Mouse (Mus musculus): Measurements from ENCODE around the gene Tgm1. TPM values are rescaled to one million over a fixed set of nuclear protein-coding genes. Genes with fewer than 3 reads are reported as not detected.

The Tgm1 gene
- polyA plus RNA-seq (2017; shearing (Covaris generic)), result not detected

- ATAC-seq, result no peak
These were observed at the start of gene Tgm1 for GRCm38 (mm10) chr14:55713729-55714122. TSS of gene Tgm1 (minus strand) at chr14:55713926.

- no peak for ATAC-seq
These were observed 49.4 kb upstream of the Tgm1 start for GRCm38 (mm10) chr14:55763166-55763565.

- no peak for ATAC-seq
These were observed 48.5 kb upstream of the Tgm1 start for GRCm38 (mm10) chr14:55762001-55762821.

DNA sequence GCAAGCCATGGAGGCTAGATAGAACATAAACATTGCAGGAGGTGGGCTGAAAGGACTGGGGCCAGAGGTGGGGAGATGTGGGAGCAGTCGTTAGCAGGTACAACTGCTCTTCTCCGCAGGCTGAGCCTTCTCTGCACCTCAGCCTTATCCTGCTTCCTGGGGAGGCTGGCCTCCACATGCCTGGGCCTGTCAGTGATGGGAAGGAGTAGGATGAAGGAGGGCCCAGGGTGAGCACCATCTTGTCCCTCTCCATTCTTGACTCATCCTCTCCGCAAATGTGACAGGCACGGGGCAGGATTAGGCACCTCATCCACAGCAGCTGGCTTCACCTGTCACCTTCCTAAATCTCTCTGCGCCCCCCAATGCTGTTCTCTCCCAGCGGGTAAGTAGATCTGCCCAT, 47.4 kb upstream of the Tgm1 start, which contains the start of gene Ltb4r2:
TSS of gene Ltb4r2 (plus strand) at position 266 of the 400 bp plus-strand sequence.
- no peak for ATAC-seq

DNA sequence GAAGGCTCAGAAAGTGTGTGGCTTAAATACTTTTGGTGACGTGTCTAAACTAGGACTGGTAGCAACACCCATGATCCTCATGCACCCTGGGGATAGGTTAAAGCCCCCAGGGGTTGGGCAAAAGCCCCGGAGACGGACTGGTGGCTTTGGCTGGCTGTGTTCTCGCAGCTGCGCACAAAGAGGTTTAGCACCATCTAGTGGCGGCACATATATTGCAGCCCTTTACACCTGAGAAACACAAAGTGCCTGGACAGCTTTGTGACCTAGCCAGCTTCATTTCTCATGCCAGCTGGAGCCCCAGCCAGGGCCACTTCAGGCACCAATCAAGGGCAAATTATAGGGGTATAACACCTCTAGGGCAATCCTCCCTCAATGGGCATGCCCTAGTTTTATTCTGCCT, 46.4 kb upstream of the Tgm1 start:
- peak; percentile 53 for ATAC-seq

- no peak for ATAC-seq
These were observed 44.6 kb upstream of the Tgm1 start, which contains the start of gene Cideb for GRCm38 (mm10) chr14:55758363-55758784. TSS of gene Cideb (minus strand) at chr14:55758458.

DNA sequence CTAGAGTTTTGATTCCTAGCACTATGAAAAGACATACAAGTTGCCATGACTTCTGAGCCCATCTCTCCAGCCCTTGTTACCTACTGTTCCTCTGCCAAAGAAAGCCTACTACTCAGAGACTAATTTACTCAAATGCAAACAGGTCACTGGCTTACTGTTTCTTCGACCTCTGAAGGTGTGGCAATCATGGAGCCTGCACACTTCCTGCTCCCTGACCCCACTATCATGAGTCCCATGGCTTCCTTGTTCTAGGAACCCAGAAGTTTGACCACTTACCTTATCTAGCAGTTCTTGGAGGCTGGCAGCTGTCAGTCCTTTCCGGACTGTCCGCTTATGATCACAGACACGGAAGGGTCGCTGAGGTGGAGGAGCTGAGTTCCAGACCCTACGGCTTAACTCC, 43.8 kb upstream of the Tgm1 start:
- no peak for ATAC-seq

DNA sequence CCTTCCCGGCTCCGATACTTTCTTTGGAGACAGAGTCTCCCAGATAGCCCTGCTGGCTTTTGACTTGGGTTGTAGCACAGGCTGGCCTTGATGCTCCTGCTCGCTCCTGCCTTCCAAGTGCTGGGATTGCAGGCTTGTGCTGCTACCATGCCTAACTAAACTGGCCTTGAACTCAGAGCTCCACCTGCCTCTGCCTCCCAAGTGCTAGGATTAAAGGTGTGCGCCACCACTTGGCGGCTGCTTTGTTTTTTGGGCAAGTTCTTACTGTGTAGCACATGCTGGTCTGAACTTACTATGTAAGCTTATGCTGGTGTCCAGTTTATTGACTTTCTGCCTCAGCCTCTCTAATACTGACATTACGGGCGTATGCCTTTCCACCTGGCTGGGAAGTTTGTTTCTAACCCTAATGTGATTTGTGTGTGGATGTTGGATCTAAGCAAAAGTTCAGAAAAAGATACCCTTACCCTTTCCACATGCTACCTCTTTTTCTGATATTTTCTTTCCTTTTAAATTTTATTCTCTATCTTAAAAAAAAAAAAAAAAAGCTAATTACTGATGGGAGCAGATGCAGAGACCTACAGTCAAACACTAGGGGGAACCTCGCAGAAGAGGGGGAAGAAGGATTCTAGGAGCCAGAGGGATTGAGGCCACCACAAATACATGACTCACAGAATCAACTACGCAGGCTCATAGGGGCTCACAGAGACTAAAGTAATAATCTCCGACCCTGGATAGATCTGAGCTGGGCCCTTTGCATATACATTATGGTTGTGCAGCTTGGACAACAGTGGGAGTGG, 33.5 kb upstream of the Tgm1 start:
- no peak for ATAC-seq

DNA sequence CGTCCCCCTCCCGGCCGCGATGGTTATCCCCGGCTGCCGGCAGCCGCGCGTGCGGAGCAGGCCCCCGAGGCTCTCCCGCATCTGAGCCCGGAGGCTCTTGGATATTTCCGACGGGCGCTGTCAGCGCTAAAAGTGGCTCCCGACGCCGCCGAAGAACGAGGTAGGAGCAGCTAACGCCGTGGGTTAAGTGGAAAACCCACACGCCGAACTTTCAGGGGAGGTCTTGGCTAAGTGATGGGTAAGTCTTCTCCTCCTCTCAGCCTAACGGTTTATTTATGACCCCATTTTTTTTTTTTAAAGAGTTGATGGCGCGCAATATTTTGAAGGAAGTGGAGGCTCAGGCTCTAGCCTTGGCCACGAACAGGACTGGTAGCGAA, 32.1 kb upstream of the Tgm1 start:
- ATAC-seq, result peak; percentile 33

DNA sequence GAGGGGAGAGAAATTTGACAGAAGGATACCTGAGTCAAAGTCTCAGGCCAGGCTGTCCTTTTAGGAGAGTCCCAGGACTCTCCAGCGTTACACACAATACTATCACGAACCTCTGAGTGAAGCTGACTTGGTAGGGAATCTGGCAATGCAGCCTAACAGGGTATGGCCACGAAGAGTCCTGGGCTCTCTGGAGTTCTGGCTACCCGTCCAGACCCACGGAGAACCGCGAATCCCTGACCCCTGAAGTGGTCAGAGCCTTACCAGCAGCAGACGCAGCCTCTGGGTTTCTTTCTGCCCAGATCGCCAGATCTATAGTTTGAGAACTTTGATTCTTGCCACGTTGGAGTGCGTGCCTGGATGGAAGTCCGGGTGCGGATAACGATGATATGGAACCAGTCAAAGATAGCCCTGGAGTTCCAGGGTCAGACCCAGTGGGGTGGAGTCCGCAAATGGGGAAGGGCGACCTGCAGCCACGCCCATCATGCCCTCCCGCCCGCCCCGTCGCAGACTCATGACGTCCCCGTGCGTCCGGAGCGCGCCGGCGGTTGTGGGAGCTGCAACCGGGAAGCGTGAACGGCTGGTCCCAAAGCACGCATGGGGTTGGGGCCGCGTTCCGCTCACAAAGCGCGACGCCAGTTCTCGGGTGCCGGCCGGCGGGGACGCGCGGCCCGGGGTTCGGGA, 31.6 kb upstream of the Tgm1 start, which contains the start of the genes Dhrs1 and Nop9:
TSS of gene Dhrs1 (minus strand) at position 511 of the 681 bp plus-strand sequence.
TSS of gene Nop9 (plus strand) at position 514 of the 681 bp plus-strand sequence.
- ATAC-seq, result peak; percentile 64

- ATAC-seq, result peak; percentile 65
These were observed 30.0 kb upstream of the Tgm1 start for GRCm38 (mm10) chr14:55743711-55744110.

GRCm38 (mm10) chr14:55737086-55737687, 23.5 kb upstream of the Tgm1 start:
- no peak for ATAC-seq

GRCm38 (mm10) chr14:55735758-55736157, 22.0 kb upstream of the Tgm1 start:
- ATAC-seq, result no peak

DNA sequence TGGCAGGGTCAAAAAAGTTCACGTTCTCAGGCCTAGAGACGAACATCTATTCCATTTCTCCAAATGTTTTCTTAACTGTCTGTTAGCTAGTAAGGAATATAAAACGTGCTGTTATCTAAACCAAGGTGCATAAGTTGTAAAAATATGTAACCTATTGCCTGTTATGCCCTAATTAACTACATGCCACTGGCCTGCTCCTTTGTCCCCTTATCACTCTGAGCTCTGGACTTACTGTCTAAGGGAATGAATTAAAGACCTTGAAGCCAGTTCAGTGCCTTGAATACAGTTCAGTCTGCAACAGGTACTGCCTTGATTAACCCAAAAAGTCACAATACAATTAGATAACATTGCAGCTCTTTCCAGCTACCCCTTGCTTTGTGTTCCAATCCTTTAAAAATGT, 21.6 kb upstream of the Tgm1 start:
- no peak for ATAC-seq

GRCm38 (mm10) chr14:55734869-55735268, 21.1 kb upstream of the Tgm1 start:
- no peak for ATAC-seq

DNA sequence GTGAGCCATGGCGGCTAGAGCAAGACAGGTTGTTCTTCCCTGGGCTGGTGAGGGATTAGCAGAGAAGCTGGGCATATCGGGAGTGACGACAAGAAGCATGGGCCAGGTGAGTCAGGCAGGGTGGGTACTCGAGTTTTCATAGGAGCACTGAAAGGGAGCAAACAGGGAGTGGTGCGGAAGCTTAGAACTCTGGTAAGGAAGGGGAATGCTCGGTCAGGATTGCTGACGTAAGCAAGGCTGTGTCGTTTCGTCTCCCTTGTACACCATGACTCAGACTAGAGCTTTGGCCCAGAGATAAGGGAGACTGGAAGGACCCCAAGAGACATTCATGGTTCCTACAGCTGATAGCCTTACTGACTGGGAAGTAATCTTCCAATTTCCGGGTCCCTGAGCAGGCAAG, 20.2 kb upstream of the Tgm1 start:
- ATAC-seq, result no peak

- ATAC-seq, result no peak
These were observed 16.9 kb upstream of the Tgm1 start for GRCm38 (mm10) chr14:55730531-55731032.

GRCm38 (mm10) chr14:55730116-55730515, 16.4 kb upstream of the Tgm1 start:
- ATAC-seq, result no peak

DNA sequence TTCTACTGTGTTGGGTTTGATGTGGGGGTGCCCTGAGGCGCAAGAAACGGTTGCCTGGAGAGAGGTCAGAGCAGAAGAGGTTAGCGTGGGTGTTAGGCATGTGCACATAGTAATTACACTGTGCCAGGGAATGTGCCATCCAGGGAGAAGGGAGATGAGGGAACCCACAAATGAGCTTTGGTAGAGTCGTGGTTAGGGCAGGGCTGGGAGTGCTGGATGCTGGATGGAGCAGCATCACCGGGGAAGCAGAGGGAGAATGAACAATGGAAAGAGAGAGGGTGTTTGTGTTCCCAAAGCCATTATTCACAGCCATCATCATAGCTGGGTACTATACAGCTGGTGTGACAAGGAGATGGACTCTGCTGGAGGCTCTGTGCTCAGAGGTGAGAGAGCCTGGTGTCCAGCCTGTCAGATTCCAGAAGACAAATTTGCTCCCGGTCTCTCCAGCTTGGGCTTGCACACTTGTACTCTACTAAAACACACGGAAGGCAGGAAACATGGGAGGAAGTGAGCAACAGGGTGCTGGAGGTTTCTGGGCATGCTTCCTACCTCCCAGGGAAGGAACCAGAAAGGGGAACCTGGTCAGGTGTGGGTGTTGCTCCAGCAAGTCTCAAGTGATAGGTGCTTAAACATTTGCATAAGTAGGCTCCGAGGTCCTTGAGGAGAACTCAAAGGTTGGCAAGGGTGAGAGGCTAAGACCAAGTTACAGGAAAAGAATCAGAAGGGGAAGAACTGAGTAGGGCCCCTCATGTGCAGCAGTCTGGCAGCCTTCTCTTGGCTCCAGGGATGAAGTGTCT, 14.4 kb upstream of the Tgm1 start:
- no peak for ATAC-seq

GRCm38 (mm10) chr14:55726261-55726660, 12.5 kb upstream of the Tgm1 start:
- ATAC-seq, result no peak

DNA sequence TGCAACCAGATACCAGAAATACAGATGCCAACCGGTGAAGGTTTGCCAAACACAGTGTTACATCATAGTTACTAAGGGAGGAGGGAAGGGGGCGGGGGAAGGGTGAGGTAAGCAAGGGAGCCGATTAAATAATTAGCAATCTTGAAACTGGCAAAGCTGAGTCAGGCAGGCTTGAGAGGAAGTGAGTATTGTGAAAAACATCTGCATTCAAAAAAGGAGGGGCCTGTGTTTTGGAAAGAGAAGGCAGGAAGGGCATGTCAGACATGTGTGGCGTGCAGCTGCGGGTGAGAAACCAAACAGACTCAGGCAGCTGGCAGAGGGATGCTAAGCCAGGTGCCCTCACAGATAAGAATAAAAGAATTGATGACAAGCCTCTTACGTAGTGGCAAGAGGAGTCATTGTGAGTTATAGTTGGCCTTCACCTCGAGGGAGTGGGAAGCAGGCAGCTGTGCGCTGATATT, 10.7 kb upstream of the Tgm1 start:
- peak; percentile 85 for ATAC-seq

Measured in activated CD4-positive, CD25-positive, alpha-beta regulatory T cell, adult 4 months (primary cell).